Mouse (Mus musculus) Muller cell, postnatal 12 days (primary cell): ENCODE data around the gene Gm10024.
"Not testable (repeated sequence)": the region's sequence is repeated elsewhere in the genome, so short reads cannot be mapped to it uniquely, and the experiment has no call there.

Experiments used
- DNase-seq: peaks from one replicate; pipeline ENCODE4 v3.0.0-alpha.2; 2015; ENCODE audit errors: inconsistent ontology term

Gm10024 gene

DNA sequence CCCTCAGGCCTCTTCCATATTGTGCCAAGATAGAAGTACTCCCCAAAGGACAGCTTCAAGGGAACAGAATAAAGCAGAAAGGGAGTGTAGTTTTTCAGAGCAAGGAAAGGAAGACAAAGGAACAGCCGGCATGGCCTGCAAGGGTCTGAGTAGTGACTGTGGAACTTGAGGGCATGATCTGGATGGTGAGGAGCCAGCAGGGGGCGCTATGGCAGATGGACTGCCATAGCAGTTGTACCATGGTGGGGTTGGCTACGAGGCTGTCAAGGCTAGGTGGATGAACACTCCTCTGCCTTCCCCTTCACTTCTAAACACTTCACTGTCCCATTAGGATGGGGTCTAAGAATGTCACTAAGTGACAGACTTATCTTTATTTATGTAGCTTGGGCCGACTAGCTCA, 18.0 kb downstream of the Gm10024 start:
- no peak for DNase-seq

GRCm38 (mm10) chr10:77735928-77736327, 24.7 kb downstream of the Gm10024 start:
- no peak for DNase-seq

GRCm38 (mm10) chr10:77738929-77739328, 27.7 kb downstream of the Gm10024 start:
- DNase-seq = no peak

DNA sequence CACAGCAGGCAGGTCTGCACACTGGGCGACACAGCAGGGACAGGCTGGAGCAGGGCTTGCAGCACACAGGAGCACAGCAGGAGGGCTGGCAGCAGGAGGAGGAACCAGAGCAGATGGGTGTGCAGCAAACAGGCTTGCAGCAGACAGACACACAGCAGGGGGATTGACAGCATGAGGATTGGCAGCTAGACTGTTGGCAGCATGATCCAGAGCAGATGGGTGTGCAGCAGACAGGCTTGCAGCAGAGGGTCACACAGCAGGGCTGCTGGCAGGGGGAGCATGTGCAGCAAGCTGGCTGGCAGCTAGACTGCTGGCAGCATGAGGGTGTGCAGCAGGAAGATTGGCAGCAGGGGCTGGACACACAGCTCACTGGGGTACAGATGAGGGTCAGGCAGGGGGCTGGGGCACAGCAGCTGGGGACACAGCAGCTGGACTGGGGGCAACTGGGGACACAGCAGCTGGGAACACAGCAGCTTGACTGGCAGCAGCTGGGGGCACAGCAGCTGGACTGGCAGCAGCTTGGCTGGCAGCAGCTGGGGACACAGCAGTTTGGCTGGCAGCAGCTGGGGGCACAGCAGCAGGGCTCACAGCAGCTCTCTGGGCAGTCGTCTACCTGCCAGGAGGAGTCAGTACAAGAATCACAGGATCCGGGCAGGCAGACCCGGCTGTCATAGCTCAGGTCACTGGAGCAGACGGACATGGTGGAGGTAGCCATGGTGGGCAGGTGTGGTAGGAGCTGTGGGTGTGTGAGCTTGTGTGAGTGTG, 30.8 kb downstream of the Gm10024 start, which contains the start of gene Gm18596:
Gene Gm18596, minus strand, starts transcription at position 715 of the 765 bp plus-strand sequence.
- not testable (repeated sequence) for DNase-seq

- not testable (repeated sequence) for DNase-seq
Observed at GRCm38 (mm10) chr10:77750686-77751085, 39.4 kb downstream of the Gm10024 start.

DNA sequence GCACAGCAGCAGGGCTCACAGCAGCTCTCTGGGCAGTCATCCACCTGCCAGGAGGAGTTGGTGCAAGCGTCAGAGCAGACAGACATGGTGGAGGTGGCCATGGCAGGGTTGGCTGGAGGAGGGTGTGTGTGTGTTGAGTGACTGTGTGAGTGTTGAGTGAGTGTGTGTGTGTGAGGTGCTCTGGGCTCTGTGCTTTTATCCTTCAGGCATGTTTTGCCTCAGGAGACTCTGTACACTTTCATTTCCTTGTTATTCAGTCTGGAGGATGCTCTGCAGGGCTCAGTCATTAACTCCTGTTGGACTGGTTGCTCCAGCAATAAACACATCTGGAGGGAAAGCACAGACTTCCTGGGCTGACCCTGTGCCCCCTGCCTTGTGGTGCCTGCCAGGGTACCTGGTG, 40.0 kb downstream of the Gm10024 start, which contains the start of gene Gm9736:
Gene Gm9736, minus strand, starts transcription at position 101 of the 400 bp plus-strand sequence.
- not testable (repeated sequence) for DNase-seq

DNA sequence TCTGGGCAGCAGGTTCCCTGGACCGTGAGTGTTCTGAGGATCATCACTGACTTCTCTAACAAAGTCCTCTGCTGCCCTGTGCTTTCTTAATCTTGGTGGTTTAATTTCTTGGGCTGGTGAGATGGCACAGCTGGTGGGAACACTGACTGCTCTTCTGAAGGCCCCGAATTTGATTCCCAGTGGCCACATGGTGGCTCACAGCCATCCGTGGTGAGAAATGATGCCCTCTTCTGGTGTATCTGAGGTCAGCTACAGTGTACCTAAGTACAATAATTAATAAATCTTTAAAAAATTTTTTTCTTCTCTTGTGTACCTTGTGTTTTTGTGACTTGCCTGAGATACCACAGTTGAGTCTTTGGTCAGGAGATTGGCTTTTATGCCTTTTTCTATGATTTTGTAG, 41.1 kb downstream of the Gm10024 start:
- DNase-seq = not testable (repeated sequence)

- DNase-seq = no peak
Observed at GRCm38 (mm10) chr10:77753448-77753847, 42.2 kb downstream of the Gm10024 start.

- DNase-seq = not testable (repeated sequence)
Observed at GRCm38 (mm10) chr10:77759582-77759981, 48.3 kb downstream of the Gm10024 start, which contains the start of gene Gm3233. Gene Gm3233, minus strand, starts transcription at chr10:77759682.
